20 mouse cellular contexts compared by ENCODE assay signal in genomic region chr2:27354610-27355211, GRCm38 (mm10).
DNase-seq lines count a peak whose midpoint lies in the region; ATAC-seq and TF ChIP-seq lines count a peak whose summit lies in the region.
"Had no signal": no experiment of that assay in that cellular context is flagged by ENCODE, and none has a peak within 500 bp of the region (broad histone marks: within the 10 kb centered on the region; RNA-seq: fewer than 3 reads in every experiment).

No protein-coding gene starts in this region.

- 0 out of 2 replicates have a peak, but pooled peaks cover 8% of the 10 kb centered on the region for H3K9me3 ChIP-seq in midbrain, embryonic 12.5 days
- peaks cover 3% of the 10 kb centered on the region; the same call in 1 of the 2 replicates for H3K9me3 ChIP-seq in midbrain, embryonic 11.5 days (ENCODE audit: control insufficient read depth, low read length)
- no peaks in the 10 kb centered on the region for H3K9me3 ChIP-seq in hindbrain, embryonic 13.5 days
- H3K9me3 ChIP-seq: heart, embryonic 15.5 days; hindbrain, embryonic 15.5 days; liver, embryonic 12.5 days had no signal

- peaks cover 18% of the 10 kb centered on the region for H3K36me3 ChIP-seq in midbrain, embryonic 12.5 days
- peaks cover 7% of the 10 kb centered on the region for H3K36me3 ChIP-seq in midbrain, embryonic 11.5 days (ENCODE audit: control insufficient read depth, insufficient read depth, low read length)
- H3K36me3 ChIP-seq in hindbrain, embryonic 13.5 days = peaks cover 16% of the 10 kb centered on the region
- H3K36me3 ChIP-seq in kidney, adult 2 months (ENCODE audit: control insufficient read depth, insufficient read depth, low read length) = no peaks in the 10 kb centered on the region
- H3K36me3 ChIP-seq: heart, embryonic 15.5 days had no signal

- peaks cover 42% of the 10 kb centered on the region for H3K4me1 ChIP-seq in midbrain, embryonic 12.5 days
- peaks cover 15% of the 10 kb centered on the region for H3K4me1 ChIP-seq in midbrain, embryonic 11.5 days (ENCODE audit: control insufficient read depth, insufficient read depth, low read length)
- peaks cover 12% of the 10 kb centered on the region for H3K4me1 ChIP-seq in bone marrow, adult 2 months (ENCODE audit: control insufficient read depth, insufficient read depth, low read length)
- H3K4me1 ChIP-seq in hindbrain, embryonic 13.5 days (replicated peaks) = peaks cover 63% of the 10 kb centered on the region
- H3K4me1 ChIP-seq in kidney, adult 2 months (ENCODE audit: control insufficient read depth, insufficient read depth, low read length) = no peaks in the 10 kb centered on the region

- WGBS in midbrain, embryonic 12.5 days = 73% methylated on average over 6 of the region's 6 CpGs
- 78% methylated on average over 6 of the region's 6 CpGs for WGBS in midbrain, embryonic 11.5 days
- WGBS in bone marrow, adult 2 months = 40% methylated on average over 6 of the region's 6 CpGs
- 71% methylated on average over 6 of the region's 6 CpGs for WGBS in hindbrain, embryonic 13.5 days
- 72% methylated on average over 6 of the region's 6 CpGs for WGBS in kidney, adult 2 months

- no peak for DNase-seq in midbrain, embryonic 11.5 days (ENCODE audit: low spot score, missing footprints)
- peak; percentile 14 to 44 for DNase-seq in spleen, postnatal 10 days (ENCODE audit: low spot score in 2 of 2)
- DNase-seq in left cerebral cortex, postnatal 10 days (ENCODE audit: extremely low spot score in 1 of 2, low spot score in 2 of 2) = no peak
- no peak for DNase-seq in adipocyte (ENCODE audit: low spot score)
- DNase-seq in kidney, adult 2 months = no peak
- DNase-seq: cerebellum, adult 18-20 months; gastrocnemius, postnatal 25 days; kidney, adult 8-10 months; kidney, postnatal 4 days; layer of hippocampus, postnatal 36 days; left cerebral cortex, postnatal 4 days; thymus, postnatal 14 days had no signal

- TF ChIP-seq CTCF in bone marrow, adult 2 months (IDR thresholded peaks at IDR 0.05; ENCODE audit: control insufficient read depth, insufficient read depth, low read length) = no peak
- no peak for TF ChIP-seq CTCF in kidney, adult 2 months (conservative IDR thresholded peaks at IDR 0.05; ENCODE audit: insufficient read depth, insufficient read length, low read depth, low read length)

- no peak overlapping the region for H3K4me3 ChIP-seq in midbrain, embryonic 12.5 days
- H3K4me3 ChIP-seq in midbrain, embryonic 11.5 days (ENCODE audit: low read depth, low read length) = no peak overlapping the region
- no peak overlapping the region for H3K4me3 ChIP-seq in bone marrow, adult 2 months (replicated peaks; ENCODE audit: control insufficient read depth, low read depth, low read length)
- H3K4me3 ChIP-seq in hindbrain, embryonic 13.5 days = no peak overlapping the region
- no peak overlapping the region for H3K4me3 ChIP-seq in kidney, adult 2 months (ENCODE audit: insufficient read depth, low read depth, low read length)
- H3K4me3 ChIP-seq: embryonic facial prominence, embryonic 13.5 days; heart, embryonic 15.5 days; hindbrain, embryonic 15.5 days; liver, embryonic 12.5 days had no signal

- intact Hi-C loops in left cerebral cortex, postnatal 10 days (cut with DNase I) = no loop called here

- peak overlapping the region; percentile 80 for H3K27ac ChIP-seq in midbrain, embryonic 12.5 days (replicated peaks)
- no peak overlapping the region for H3K27ac ChIP-seq in midbrain, embryonic 11.5 days (ENCODE audit: low read depth, low read length)
- peak overlapping the region; percentile 71 for H3K27ac ChIP-seq in bone marrow, adult 2 months (ENCODE audit: control insufficient read depth, insufficient read depth, low read depth, low read length, poor library complexity)
- H3K27ac ChIP-seq in hindbrain, embryonic 13.5 days = peak overlapping the region; percentile 73
- no peak overlapping the region for H3K27ac ChIP-seq in kidney, adult 2 months (ENCODE audit: insufficient read depth, low read depth, low read length)
- H3K27ac ChIP-seq: embryonic facial prominence, embryonic 13.5 days; heart, embryonic 15.5 days; hindbrain, embryonic 15.5 days; liver, embryonic 12.5 days had no signal

- H3K9ac ChIP-seq in midbrain, embryonic 12.5 days (replicated peaks) = no peak overlapping the region
- H3K9ac ChIP-seq in midbrain, embryonic 11.5 days (ENCODE audit: low read length) = no peak overlapping the region
- H3K9ac ChIP-seq in hindbrain, embryonic 13.5 days = no peak overlapping the region
- H3K9ac ChIP-seq: embryonic facial prominence, embryonic 13.5 days; heart, embryonic 15.5 days; hindbrain, embryonic 15.5 days; liver, embryonic 12.5 days had no signal

- no peak overlapping the region for H3K4me2 ChIP-seq in midbrain, embryonic 12.5 days (replicated peaks)
- no peak overlapping the region for H3K4me2 ChIP-seq in midbrain, embryonic 11.5 days
- no peak overlapping the region for H3K4me2 ChIP-seq in hindbrain, embryonic 13.5 days
- H3K4me2 ChIP-seq: embryonic facial prominence, embryonic 13.5 days; heart, embryonic 15.5 days; hindbrain, embryonic 15.5 days; liver, embryonic 12.5 days had no signal

- no peak for ATAC-seq in midbrain, embryonic 12.5 days (ENCODE audit: low FRiP score, low read depth)
- ATAC-seq in midbrain, embryonic 11.5 days (ENCODE audit: low FRiP score) = no peak
- ATAC-seq in hindbrain, embryonic 13.5 days (ENCODE audit: low FRiP score) = no peak
- ATAC-seq: liver, embryonic 12.5 days; Patski had no signal

- TF ChIP-seq POLR2A in bone marrow, adult 2 months (IDR thresholded peaks at IDR 0.05; ENCODE audit: borderline replicate concordance, control insufficient read depth, low read depth, low read length) = no peak
- no peak for TF ChIP-seq POLR2A in kidney, adult 2 months (IDR thresholded peaks at IDR 0.05; ENCODE audit: low read depth, low read length)

- no peaks in the 10 kb centered on the region for H3K27me3 ChIP-seq in midbrain, embryonic 12.5 days
- no peaks in the 10 kb centered on the region for H3K27me3 ChIP-seq in midbrain, embryonic 11.5 days (ENCODE audit: control insufficient read depth, insufficient read depth, low read length)
- H3K27me3 ChIP-seq in hindbrain, embryonic 13.5 days = no peaks in the 10 kb centered on the region
- H3K27me3 ChIP-seq in kidney, adult 2 months (replicated peaks; ENCODE audit: control insufficient read depth, insufficient read depth, low read length) = no peaks in the 10 kb centered on the region
- H3K27me3 ChIP-seq: embryonic facial prominence, embryonic 13.5 days; heart, embryonic 15.5 days; hindbrain, embryonic 15.5 days; liver, embryonic 12.5 days; Patski had no signal

Comparison
In these comparisons a context has a peak if more than half of its experiments do, and no peak if none do; other contexts are left out.
1. H3K27ac ChIP-seq: peak in midbrain, embryonic 12.5 days (single experiment), bone marrow, adult 2 months (single experiment) and hindbrain, embryonic 13.5 days (single experiment); none in midbrain, embryonic 11.5 days (single experiment) and kidney, adult 2 months (single experiment).
2. DNase-seq: peak in spleen, postnatal 10 days (2 of 2); none in midbrain, embryonic 11.5 days (single experiment), left cerebral cortex, postnatal 10 days (0 of 2), adipocyte (single experiment) and kidney, adult 2 months (single experiment).